In the genomic region with DNA sequence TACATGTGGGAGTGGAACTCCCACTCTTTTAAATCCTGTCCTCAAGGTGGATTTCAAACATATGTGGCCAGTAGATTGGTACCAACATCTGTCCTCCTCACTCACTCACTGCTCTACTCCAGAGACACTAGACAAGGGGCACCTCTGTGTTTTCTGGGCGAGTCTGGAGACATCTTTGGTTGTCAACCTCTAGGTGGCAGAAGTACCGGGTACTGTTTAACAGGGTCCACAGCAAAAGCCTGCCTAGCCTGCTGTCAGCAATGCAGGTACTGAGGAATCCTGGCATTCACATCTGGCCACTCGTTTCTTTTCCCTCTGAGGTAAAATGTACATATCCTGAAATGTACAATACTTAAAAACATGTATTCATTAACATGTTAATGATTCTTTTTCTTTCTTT, we compare ENCODE assay signal across 11 mouse cellular contexts. TPM values are rescaled to one million over a fixed set of nuclear protein-coding genes. Genes with fewer than 3 reads are reported as not detected.
DNase-seq lines count a peak whose midpoint lies in the region; ATAC-seq and TF ChIP-seq lines count a peak whose summit lies in the region.
"Had no signal": no experiment of that assay in that cellular context is flagged by ENCODE, and none has a peak within 500 bp of the region (broad histone marks: within the 10 kb centered on the region; RNA-seq: fewer than 3 reads in every experiment).

No protein-coding gene starts in this region.

- no peak overlapping the region for H3K9ac ChIP-seq in lung, embryonic 14.5 days
- H3K9ac ChIP-seq in heart, embryonic 11.5 days (ENCODE audit: low read depth, low read length): no peak overlapping the region
- H3K9ac ChIP-seq: embryonic facial prominence, embryonic 12.5 days; heart, embryonic 15.5 days had no signal

- H3K27ac ChIP-seq in lung, embryonic 14.5 days (ENCODE audit: low read depth): no peak overlapping the region
- no peak overlapping the region for H3K27ac ChIP-seq in heart, embryonic 11.5 days (ENCODE audit: low read depth, low read length)
- H3K27ac ChIP-seq: embryonic facial prominence, embryonic 12.5 days; heart, embryonic 15.5 days had no signal

- WGBS in lung, embryonic 14.5 days: 28% methylated on average over 3 of the region's 3 CpGs
- WGBS in heart, embryonic 11.5 days (ENCODE audit: insufficient replicate concordance): 22% methylated on average over 3 of the region's 3 CpGs

- no peak for DNase-seq in frontal cortex, postnatal 10 days (ENCODE audit: low spot score in 2 of 2)
- DNase-seq in lung, embryonic 14.5 days: peak; percentile 27
- DNase-seq in lung, postnatal 10 days: no peak
- DNase-seq in R1 (ENCODE audit: low read depth, low spot score): peak; percentile 61
- peak; percentile 44 to 51 for DNase-seq in kidney, postnatal 36 days
- DNase-seq in cerebellum, adult 18-20 months: no peak
- DNase-seq: liver had no signal

- H3K9me3 ChIP-seq in lung, embryonic 14.5 days (ENCODE audit: low read depth, low read length): no peaks in the 10 kb centered on the region
- H3K9me3 ChIP-seq in heart, embryonic 11.5 days (replicated peaks; ENCODE audit: control insufficient read depth, low read length): no peaks in the 10 kb centered on the region
- H3K9me3 ChIP-seq: embryonic facial prominence, embryonic 12.5 days; heart, embryonic 15.5 days had no signal

- H3K27me3 ChIP-seq in lung, embryonic 14.5 days (ENCODE audit: insufficient read depth, low read length): no peaks in the 10 kb centered on the region
- no peaks in the 10 kb centered on the region for H3K27me3 ChIP-seq in heart, embryonic 11.5 days (ENCODE audit: control insufficient read depth, insufficient read depth, low read length)
- H3K27me3 ChIP-seq: embryonic facial prominence, embryonic 12.5 days; heart, embryonic 15.5 days had no signal

- peak; percentile 38 for TF ChIP-seq CTCF in lung, embryonic 14.5 days (IDR thresholded peaks at IDR 0.05; ENCODE audit: low read depth)

- peak; percentile 41; the same call in 1 of the 2 replicates for ATAC-seq in frontal cortex, adult (ENCODE audit: low TSS enrichment)
- no peak for ATAC-seq in lung, embryonic 14.5 days (ENCODE audit: insufficient read depth)
- ATAC-seq in heart, embryonic 11.5 days (replicated peaks; ENCODE audit: insufficient number of reproducible peaks, low FRiP score, low TSS enrichment): no peak

- peaks cover 7% of the 10 kb centered on the region for H3K4me1 ChIP-seq in lung, embryonic 14.5 days (ENCODE audit: insufficient read depth)
- peaks cover 5% of the 10 kb centered on the region; the same call in 1 of the 2 replicates for H3K4me1 ChIP-seq in heart, embryonic 11.5 days (ENCODE audit: control insufficient read depth, insufficient read depth, low read length)

- no peaks in the 10 kb centered on the region; the same call in 1 of the 2 replicates for H3K36me3 ChIP-seq in lung, embryonic 14.5 days (ENCODE audit: insufficient read depth)
- peaks cover 3% of the 10 kb centered on the region; the same call in 1 of the 2 replicates for H3K36me3 ChIP-seq in heart, embryonic 11.5 days (ENCODE audit: control insufficient read depth, insufficient read depth, low read length)

- no peak overlapping the region for H3K4me2 ChIP-seq in lung, embryonic 14.5 days
- no peak overlapping the region for H3K4me2 ChIP-seq in heart, embryonic 11.5 days
- H3K4me2 ChIP-seq: embryonic facial prominence, embryonic 12.5 days; heart, embryonic 15.5 days had no signal

- H3K4me3 ChIP-seq in lung, embryonic 14.5 days (ENCODE audit: low read depth, low read length): no peak overlapping the region
- no peak overlapping the region for H3K4me3 ChIP-seq in heart, embryonic 11.5 days (ENCODE audit: low read depth, low read length)
- H3K4me3 ChIP-seq: embryonic facial prominence, embryonic 12.5 days; heart, embryonic 15.5 days had no signal

RNA-seq across cellular contexts. Expression of gene Rflnb, which starts 28.9 kb away (rescaled TPM):
- polyA plus RNA-seq in lung, embryonic 14.5 days (2014; fragmentation: Nextera tagmentation; extraction: Ambion mirVana): 47.6 and 51.0 TPM in 2 replicates
- polyA plus RNA-seq in heart, embryonic 11.5 days (2014; fragmentation: Nextera tagmentation; extraction: Ambion mirVana): 8.3 and 9.0 TPM in 2 replicates

RNA-seq across cellular contexts. Expression of gene 1700016K19Rik, which starts 56.8 kb away (rescaled TPM):
- polyA plus RNA-seq in lung, embryonic 14.5 days (2014; fragmentation: Nextera tagmentation; extraction: Ambion mirVana): 1.6 and 2.2 TPM in 2 replicates
- polyA plus RNA-seq in heart, embryonic 11.5 days (2014; fragmentation: Nextera tagmentation; extraction: Ambion mirVana): not detected in 2 replicates

Comparison
In these comparisons a context has a peak if more than half of its experiments do, and no peak if none do; other contexts are left out.
1. DNase-seq: peak in lung, embryonic 14.5 days (single experiment), R1 (single experiment) and kidney, postnatal 36 days (2 of 2); none in frontal cortex, postnatal 10 days (0 of 2), lung, postnatal 10 days (single experiment) and cerebellum, adult 18-20 months (0 of 2).